Mouse (Mus musculus) megakaryocyte-erythroid progenitor cell, adult 5-6 weeks (primary cell): ENCODE measurements around the gene Dolpp1. TPM values are rescaled to one million over a fixed set of nuclear protein-coding genes. Genes with fewer than 3 reads are reported as not detected.

Experiments used
- ATAC-seq: replicated peaks from 2 replicates; pipeline ENCODE4 v1.8.0; 2016; ENCODE audit warnings: mild to moderate bottlenecking, inconsistent platforms; ENCODE audit not compliant: severe bottlenecking, poor library complexity, low FRiP score, low TSS enrichment
- total RNA-seq, 2 experiments: library from RNA; stranded (forward) in 1 of 2; stranded (reverse) in 1 of 2; fragments of 200-1000, 215-1000 nt in 1 of 2; fragments of >200 nt in 1 of 2; fragmentation: Nextera tagmentation in 1 of 2; gene quantifications; 2 replicates each; pipeline ENCODE4 v1.2.3; 2014 to 2017

The Dolpp1 gene
- total RNA-seq (2014; fragmentation: Nextera tagmentation), result 24.0 and 29.0 TPM in 2 replicates
- total RNA-seq (2017), result 16.3 and 19.7 TPM in 2 replicates

DNA sequence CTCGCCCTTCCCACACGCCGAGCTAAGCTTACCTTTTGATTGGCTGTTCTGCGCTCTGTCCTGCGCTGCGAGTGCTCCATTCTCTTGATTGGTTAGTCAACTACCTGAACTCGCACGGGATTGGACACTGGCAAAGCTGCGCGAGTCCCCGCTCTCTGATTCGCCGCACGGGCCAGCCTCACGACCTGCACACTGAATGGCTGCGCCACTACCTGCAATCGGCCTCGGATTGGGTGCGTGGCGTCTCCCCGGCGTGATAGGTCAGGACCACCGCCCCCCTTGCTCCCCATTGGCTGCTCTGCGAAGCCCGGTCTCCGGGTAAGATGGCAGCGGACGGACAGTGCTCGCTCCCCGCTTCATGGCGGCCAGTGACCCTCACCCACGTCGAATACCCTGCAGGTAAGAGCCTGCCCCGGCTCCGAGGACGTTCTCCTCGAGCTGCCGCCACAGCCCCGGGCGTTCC, at the start of gene Dolpp1:
Dolpp1 (plus strand) TSS at position 141 of the 463 bp plus-strand sequence.
- peak; percentile 93 for ATAC-seq

DNA sequence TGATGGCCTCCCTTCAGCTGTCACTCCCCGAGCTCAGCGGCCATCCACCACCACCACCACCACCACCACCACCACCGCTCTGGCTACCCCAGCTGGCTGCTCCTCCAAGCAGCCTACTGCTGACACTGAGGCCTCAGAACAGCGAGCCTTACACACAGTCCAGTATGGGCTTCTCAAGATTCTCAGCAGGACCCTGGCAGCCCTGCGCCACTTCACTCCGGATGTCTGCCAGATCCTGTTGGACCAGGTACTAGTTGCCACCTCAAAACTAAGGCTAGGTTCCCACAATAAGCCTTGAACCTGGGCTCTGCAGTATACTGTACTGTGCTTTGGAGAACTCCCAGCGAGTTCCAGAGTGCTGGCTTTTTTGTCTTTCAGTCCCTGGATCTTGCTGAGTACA, 49.5 kb upstream of the Dolpp1 start:
- ATAC-seq, result no peak

DNA sequence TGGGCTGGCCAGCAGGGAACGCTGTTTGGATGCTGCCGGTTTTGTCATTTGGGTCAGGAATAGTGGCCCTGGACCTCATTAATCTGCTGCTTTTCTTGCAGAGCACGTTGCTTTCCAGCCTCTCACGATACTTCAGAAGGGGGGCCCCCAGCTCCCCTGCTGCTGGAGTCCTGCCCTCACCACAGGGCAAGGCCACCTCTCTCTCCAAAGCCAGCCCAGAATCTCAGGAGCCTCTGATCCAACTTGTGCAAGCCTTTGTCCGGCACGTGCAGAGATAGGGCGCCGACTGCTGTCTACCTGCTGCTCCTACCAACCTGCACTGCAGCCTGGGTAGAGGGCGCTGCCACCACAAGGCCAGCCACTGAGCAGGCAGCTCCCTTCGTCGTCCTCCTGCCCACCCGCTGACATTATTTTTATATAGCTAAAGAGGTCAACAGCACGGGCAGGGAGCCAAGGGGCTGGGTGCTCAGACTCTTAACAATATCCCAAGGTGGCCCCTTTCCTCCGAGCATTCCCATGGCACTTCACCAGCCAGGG, 48.4 kb upstream of the Dolpp1 start:
- ATAC-seq, result no peak

DNA sequence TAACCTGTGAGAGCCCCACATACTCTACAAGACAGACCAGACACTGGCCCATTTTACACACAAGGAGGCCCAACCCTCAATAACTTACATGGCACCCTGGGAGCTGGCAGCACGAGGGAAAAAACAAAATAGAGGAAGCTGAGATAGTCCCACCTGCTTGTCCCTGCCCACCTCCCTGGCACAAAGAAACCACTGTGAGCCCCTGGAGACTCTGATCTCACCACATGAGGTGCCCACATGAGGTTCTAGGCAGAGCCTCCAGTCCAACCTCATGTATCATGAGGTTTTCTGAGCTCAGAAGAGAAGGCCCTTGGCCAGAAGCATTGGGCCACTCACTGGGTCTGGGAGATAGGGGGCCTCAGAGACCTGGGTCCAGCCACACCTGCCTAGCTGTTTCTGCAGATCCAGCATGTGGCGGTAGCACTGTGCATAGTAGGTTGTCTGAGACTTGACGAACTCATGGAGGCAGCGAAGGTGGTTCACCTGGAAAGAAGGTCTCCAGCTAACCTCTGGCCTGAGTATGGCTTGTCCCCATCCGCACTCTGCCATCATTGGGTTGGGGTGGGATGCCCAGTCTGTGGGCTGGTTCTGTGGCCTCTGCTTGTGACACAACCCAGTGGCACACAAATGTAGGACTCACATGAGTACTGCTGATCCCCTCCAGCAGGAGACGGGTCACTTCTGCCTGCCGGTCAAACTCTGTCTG, 45.9 kb upstream of the Dolpp1 start:
- no peak for ATAC-seq

DNA sequence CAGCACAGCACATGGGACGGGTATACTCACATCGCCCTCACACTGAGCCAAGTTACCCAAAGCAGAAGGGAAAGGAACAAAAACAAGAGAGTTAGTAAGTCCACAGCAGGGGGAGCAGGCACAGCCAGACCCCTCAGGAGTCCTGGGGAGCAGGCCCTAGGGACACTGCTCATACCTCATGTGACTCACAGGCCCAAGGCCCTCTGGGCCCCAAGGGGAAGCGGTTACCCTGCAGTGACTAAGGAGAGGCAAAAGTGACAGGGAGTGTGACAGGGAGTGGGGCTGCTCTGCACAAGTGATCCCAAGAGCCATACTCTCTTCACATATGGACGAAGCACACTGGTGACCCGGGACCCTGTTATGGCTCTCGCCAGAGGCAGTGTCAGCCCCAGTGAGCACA, 42.9 kb upstream of the Dolpp1 start:
- ATAC-seq, result no peak

DNA sequence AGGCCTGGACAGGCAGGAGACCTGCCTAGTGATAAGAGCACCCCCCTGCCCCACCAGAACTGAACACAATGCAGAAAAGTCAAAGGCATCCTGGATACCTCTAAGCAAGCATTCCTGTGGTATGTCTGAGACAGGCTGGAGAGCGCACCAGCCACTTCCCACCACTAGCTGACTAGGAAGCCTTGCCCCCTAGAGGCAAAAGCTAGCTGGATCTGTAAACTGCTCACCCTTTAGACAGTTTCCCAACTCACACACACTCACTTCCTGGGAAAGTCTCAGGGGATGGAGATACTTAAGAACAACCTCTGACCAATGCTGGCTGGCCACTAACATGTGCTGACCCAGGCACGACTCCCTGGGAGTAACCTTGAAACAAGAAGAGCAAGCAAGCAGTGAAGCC, 40.9 kb upstream of the Dolpp1 start:
- ATAC-seq, result no peak

DNA sequence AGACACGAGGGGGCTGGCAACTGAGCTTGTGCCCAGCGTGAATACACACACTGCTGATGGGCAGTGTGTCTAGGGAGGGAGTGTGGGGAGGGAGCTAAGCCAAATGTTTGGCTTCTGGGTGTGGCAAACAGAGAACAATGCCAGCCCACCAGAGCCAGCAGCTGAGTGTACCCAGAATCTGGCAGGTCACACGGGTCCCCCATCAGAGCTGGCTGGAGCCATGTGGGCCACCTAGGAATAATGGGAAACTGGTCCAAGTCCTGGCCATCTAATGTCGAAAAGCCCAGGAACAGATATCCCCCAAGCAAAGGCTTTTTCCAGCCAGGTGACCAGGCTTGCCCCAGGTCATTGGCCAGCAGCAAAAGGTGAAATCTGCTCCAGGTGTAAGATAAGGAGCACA, 36.2 kb upstream of the Dolpp1 start:
- no peak for ATAC-seq

DNA sequence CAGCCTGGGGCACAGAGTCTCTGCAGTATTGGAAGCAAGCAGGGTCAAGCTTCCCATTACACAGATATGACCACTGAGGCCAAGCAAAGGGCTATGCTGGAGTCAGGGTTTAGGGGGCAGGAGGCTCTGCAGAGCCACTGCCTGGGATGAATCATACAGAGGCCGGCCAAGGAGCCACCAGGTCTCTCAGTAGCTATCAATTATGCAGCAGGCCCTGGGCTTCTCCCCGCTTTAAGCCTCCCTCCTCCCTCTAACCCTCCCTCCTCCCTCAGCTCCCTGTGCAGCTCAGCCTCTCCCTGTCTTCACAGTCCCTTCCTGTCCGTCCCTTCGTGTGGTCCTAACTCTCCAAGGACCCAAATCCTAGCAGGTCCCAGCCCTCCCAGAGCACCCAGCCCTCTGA, 35.8 kb upstream of the Dolpp1 start:
- ATAC-seq, result no peak

DNA sequence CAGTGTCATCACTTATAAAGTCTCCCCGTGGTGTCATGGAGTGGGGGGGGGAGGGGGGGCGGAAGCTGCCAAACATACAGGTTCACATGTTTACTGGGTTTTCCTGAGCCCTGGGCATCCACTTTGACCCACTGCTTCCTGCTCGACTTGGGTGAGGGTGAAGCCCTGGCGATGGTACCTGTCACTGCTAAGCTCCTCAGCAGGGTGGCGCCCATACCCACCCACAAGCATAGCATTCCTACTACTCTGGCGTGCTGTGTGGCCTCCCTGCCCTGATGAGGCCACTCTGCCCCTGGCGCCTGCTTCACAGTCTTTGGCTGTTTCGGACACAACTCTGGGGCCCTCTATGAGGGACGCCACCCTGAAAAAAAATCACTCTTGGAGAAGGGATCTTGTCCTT, 35.1 kb upstream of the Dolpp1 start:
- no peak for ATAC-seq

DNA sequence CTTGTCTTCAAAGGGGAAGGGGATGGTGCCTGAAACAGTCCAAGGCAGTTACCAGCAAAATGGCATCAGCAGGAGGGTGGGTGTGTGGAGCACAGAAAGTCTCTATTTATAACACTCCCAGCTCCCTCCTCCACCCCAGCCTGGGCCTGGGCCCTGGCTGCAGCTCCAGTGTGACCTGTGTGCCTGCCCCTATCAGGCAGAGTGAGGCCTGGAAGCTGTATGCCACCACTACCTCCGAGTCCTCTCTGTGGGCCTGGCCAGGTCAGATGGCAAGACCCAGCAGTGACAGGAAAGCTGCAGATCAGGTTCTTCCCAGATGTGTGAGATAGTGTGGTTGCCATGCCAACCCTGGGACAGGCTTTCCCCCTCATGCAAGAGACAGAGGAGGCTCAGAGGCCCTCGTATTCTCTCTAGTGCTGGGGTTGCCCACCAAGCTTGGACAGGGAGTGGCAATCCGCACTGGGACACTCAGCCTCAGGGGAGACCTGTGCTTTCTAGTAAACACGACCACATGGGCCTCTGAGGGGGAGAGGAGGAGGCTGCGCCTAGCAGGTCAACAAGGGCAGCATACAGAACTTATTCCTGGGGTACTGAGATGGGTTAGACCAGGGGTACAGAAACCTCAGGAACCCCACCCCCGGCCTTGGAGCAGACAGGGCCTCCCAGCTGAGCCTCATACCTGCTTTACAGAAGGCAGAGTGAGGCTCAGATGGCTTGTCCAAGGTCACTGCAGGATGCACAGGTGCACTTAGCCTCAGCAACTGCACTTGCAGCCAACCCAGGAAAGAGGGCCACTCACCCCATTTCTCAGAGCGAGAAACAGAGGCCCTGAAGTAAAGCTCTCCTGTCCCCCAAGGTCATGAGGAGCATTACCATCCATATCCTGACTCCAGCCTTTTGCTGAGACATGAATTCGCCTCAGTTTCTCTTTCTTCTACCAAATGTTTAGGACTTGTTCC, 34.2 kb upstream of the Dolpp1 start:
- peak; percentile 24 for ATAC-seq

DNA sequence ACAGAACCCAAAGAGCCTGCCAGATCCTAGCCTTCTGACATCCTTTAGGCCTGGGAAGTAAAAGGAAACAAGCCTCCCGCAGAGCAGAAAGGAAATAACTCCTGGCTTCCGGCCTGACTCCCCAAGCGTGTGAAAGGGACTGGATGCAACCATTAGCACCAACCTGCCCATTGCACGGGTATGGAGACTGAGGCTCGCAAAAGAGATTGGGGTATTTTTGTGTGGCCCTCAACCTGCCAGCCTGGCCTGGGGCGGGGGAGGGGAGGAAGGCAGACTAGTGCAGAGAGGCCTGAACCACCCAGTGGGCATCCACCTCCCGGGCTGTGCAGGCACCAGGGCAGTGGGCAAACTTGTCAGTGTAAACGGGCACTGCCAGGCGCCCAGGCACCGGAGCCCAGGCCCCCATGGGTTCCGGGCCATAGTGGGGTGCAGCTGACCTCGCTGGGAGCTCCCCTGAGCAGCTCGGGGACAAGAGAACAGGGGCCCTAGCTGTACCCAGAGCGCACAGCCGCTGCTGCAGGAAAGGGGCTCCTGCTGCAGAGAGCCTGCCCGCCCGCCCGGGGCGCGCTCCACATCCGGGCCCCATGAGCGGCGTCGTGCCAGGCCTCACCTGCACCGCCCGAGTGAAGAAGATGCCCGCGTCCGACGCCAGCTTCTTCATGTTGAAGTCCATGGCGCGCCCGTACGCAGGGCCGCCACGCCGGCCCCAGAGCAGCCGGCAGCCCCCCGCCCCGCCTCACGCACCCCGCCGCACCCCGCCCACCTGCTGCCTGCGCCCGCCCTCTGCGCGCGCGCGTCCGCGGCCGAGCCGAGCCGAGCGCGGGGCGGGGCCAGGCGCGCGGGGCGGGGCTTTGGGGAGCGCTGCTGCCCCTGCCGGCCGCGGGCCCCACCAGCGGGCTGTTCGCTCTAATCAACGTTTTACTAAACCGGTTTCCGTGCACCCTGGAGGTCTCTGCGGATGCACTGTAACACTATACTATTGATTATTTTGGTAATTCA, 33.2 kb upstream of the Dolpp1 start, which contains the start of gene Sh3glb2:
Sh3glb2 (minus strand) TSS at position 805 of the 999 bp plus-strand sequence.
- ATAC-seq, result peak; percentile 65

DNA sequence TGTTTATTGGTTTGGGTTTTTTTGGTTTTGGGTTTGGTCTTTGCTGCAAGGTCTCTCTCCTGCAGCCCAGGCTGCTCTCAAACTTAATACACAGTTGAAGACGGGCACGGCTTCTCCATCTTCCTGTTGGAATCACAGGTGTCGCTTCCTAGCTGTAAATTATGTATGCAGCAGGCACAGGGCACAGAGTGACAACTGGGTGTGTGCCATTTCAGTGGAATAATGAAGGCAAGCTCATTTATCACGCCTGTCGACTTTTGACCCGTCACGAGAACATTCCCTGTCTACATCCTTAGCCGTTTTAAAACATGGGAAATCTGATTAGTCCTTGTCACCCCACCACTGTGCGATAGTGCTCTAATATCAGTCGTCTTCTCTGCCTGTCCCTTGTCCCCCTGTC, 31.4 kb upstream of the Dolpp1 start:
- ATAC-seq, result no peak

DNA sequence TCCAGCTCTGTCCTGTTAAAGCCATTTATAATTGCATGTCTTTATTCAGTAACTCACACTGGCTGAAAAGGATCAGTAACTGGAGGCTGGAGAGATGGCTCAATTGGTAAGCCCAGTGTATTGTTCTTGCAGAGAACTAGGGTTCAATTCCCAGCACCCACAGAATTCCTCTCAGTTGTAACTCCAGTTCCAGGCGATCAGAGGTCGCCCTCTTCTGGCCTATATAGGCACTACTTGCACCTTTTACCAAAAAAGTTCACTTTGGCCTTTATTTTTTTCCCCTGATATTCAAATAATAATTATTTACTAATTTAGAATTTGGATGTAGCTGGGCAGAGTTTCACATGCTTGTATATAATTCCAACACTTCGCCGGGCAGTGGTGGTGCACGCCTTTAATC, 29.2 kb upstream of the Dolpp1 start:
- ATAC-seq, result no peak

DNA sequence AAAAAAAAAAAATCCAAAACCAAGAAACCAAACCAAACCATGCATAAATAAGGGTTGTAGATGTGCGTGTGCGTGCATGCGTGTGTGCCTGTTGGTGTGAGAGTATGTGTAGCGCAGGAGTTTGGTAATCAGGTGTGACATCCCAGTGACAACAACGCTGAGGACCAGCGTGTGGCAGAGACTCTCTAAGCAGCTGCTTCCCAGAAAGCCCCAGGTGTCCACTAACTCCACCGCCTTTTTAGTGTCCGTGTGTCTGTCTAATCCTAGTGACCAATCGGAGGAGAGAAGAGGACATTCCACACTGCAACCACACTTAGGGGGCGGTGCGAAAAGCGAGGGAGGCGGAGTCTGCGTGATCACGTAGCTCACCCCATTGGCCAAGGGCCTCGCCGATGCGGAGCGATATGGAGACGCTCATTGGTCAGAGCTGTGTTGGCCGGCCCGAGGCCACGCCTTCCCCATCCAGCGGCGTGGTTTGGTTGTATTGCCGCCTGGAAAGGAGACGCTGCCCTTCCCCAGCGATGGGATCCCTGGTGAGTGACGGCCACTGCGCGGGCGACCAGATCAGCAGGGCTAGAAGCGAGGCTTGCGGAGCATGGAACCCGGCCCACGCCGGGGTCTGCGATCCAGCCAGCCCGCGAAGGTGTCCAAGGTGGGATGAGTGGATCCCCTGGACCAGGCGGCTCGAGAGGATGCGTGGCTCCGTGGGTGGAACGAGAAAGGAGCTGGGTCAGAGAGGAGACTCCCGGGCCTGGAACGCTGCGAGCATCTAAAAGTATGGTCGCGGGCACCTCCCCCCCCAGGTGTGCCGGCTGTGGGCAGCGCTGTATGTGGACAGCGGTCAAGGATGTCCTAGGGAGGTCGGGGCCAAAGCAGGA, 28.0 kb upstream of the Dolpp1 start, which contains the start of gene Miga2:
Miga2 (plus strand) TSS at position 461 of the 878 bp plus-strand sequence.
- peak; percentile 96 for ATAC-seq

DNA sequence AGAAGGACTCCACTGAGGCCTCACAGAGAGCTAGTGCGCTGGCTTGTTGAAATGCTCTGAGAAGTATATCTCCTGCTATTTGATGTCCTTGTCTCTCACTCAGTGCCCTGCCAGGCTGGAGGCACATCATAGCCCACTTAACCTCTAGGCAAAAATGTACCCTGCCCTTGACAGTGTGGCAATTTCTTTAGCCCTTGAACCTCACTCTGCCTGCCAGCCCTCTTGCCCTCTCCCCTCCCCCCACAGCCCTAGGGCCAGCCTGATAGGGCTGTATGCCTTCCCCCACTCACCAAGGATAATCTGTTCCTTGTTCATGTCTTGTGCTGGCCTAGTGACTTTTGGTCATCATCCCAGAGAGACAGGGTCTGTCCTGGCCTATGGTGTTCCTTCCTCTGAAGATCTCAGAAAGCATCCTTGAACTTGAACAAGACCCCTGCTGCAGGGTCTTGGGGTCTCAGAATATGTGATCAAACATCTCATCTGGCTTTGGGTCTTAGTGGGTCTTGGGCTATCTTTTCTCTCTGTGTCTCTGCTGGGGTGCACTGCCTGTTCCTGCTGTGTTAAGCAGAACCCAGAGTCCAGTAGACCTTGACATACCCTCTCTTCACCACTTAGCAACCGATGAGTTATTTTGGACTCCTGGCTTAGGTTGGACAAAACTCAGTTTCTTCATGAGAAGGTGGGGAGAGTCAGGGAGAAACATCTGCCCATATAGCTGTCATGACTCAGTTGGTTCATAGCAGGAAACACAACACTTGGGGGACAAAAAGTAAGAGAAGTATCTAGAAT, 26.6 kb upstream of the Dolpp1 start:
- ATAC-seq, result no peak

DNA sequence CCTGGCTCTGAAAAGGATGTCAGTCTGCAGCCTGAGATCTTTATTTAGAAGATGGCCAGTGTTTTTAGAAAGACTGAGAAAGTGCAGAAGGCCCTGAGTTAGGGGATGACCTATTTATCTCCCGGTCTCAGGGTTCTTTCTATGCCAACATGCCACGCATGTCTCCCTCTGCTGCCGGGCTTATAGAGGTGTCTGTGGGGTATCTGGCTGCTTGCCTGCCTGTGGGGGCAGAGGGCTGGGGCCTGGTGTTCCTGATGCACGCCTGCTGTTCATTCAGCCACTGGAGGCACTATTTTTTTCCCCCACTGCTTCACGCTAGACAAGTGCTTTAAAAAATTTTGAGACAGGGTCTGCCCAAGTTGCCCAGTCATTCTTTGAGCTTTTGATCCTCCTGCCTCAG, 25.9 kb upstream of the Dolpp1 start:
- no peak for ATAC-seq

DNA sequence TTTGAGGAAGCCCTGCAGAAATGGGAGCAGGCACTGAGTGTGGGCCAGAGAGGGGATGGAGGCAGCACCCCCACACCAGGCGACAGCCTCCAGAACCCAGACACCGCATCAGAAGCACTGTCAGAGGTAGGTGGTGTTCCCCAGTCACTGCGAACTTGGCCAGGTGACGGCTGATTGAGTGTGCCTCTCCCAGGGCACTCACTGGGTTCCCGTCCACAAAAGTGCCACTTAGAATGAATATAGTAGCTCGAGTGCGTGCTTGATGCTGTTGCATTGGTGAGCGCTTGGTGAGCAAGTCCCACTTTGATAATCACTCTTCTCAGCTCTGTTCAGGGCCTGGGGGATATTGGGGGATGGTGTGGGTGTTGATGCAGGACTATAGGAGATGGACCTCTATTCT, 20.5 kb upstream of the Dolpp1 start:
- ATAC-seq, result no peak
